Mouse (Mus musculus): ENCODE measurements at regions not wholly inside any gene's neighbourhood (a gene's known extent, or its start where the extent isn't known, plus 50 kb on each side); places are given as distances from the start of the nearest gene placed in this dataset.

DNA sequence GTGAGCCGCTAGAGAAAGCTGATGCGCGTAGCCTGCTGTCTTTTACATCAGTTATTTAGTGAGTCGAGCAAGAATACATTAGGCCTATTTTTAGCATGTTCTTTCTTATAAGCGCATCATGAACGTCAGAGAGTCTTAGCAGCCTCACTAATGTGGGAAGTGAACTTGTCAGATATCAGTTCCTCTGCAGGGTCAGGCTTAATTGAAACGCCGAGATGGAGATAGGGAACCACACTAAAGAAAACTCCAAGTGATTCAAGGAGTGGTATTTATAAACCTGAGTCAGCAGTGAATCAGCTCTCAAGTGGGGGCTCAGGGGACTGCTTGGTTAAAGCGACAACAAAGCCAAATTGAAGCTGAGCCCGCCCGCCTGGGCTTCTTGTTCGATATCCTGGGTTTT, 75.7 kb upstream of the Zc3h12c start:
- Histone ChIP-seq H3K9me3 (ENCODE audit: control insufficient read depth, low read length) (no peaks in the 10 kb centered on the region), H3K27ac (no peak overlapping the region), H3K4me1 (replicated peaks; ENCODE audit: control insufficient read depth in 2 of 2, insufficient read depth in 2 of 2, low read length in 1 of 2) (peaks cover 0 to 1% of the 10 kb centered on the region in 2 experiments; a peak in 1 of 4 replicates), H3K36me3 (replicated peaks; ENCODE audit: control insufficient read depth, insufficient read depth, low read depth) (no peaks in the 10 kb centered on the region), H3K4me3 (ENCODE audit: insufficient read depth in 1 of 2, low read depth in 2 of 2, low read length in 2 of 2) (no peak overlapping the region), H3K27me3 (ENCODE audit: control insufficient read depth, insufficient read depth, low read length) (no peaks in the 10 kb centered on the region), H3K9ac (replicated peaks) (no peak overlapping the region), H3K4me2 (ENCODE audit: low read depth) (no peak overlapping the region)
- 37% methylated on average over 12 of the region's 12 CpGs for WGBS (ENCODE audit: insufficient replicate concordance)
- DNase-seq (ENCODE audit: low read depth in 3 of 3, low spot score in 3 of 3) (no peak), ATAC-seq (ENCODE audit: insufficient read depth) (no peak)
- TF ChIP-seq CTCF (IDR thresholded peaks at IDR 0.05; ENCODE audit: low read depth) = no peak
- TF ChIP-seq EP300 (IDR thresholded peaks at IDR 0.05; ENCODE audit: low read depth) = no peak

DNA sequence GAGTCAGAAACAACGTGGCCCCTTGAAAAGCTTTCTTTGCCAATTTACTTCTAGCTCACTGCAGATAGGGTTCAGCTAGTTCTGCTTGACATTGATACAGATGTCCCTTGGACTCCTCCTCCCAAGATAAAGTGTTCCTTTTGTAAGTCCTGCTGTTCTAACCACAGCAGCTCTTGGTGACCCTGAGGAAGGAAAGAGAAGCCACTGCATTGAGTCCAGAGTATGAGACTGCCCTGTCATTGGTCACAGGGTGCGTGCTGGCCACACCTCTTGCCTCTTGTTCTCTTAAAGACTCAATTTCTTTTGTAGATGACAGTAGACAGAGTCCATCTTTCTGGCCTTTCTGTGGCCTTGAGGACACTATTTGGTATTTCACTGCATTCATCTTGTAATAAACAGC, 74.7 kb upstream of the Zc3h12c start:
- Histone ChIP-seq H3K4me1 (replicated peaks; ENCODE audit: control insufficient read depth in 2 of 2, insufficient read depth in 2 of 2, low read length in 1 of 2) (peaks cover 0 to 1% of the 10 kb centered on the region in 2 experiments; a peak in 1 of 4 replicates), H3K9ac (replicated peaks) (no peak overlapping the region), H3K27ac (no peak overlapping the region), H3K9me3 (ENCODE audit: control insufficient read depth, low read length) (no peaks in the 10 kb centered on the region), H3K4me2 (ENCODE audit: low read depth) (no peak overlapping the region), H3K27me3 (ENCODE audit: control insufficient read depth, insufficient read depth, low read length) (no peaks in the 10 kb centered on the region), H3K4me3 (ENCODE audit: insufficient read depth in 1 of 2, low read depth in 2 of 2, low read length in 2 of 2) (no peak overlapping the region), H3K36me3 (replicated peaks; ENCODE audit: control insufficient read depth, insufficient read depth, low read depth) (no peaks in the 10 kb centered on the region)
- ATAC-seq (ENCODE audit: insufficient read depth) (no peak), DNase-seq (ENCODE audit: low read depth in 3 of 3, low spot score in 3 of 3) (no peak)
- TF ChIP-seq CTCF (IDR thresholded peaks at IDR 0.05; ENCODE audit: low read depth) (no peak), EP300 (IDR thresholded peaks at IDR 0.05; ENCODE audit: low read depth) (no peak)
- WGBS (ENCODE audit: insufficient replicate concordance) = 21% methylated on average over 2 of the region's 2 CpGs

DNA sequence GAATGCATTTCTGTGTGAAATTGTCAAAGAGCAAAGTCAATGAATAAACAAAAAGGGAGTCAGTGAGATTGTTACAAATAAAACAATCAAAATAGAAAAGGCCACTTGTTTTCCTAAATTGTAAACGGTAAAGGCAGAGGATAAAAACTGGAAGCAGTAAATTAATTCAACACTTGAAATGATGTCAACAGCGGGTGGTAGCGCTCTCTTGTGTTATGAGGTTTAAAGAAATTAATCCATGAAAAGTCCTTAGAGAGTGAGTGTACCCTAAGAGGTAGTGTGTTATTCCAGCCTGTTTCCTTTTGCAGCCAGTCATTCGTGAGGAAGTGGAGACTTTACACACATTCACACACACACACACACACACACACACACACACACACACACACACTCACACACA, 73.2 kb upstream of the Zc3h12c start:
- Histone ChIP-seq H3K36me3 (replicated peaks; ENCODE audit: control insufficient read depth, insufficient read depth, low read depth) (no peaks in the 10 kb centered on the region), H3K4me3 (ENCODE audit: insufficient read depth in 1 of 2, low read depth in 2 of 2, low read length in 2 of 2) (no peak overlapping the region), H3K27me3 (ENCODE audit: control insufficient read depth, insufficient read depth, low read length) (no peaks in the 10 kb centered on the region), H3K27ac (no peak overlapping the region), H3K9me3 (ENCODE audit: control insufficient read depth, low read length) (no peaks in the 10 kb centered on the region), H3K4me2 (ENCODE audit: low read depth) (no peak overlapping the region), H3K9ac (replicated peaks) (no peak overlapping the region), H3K4me1 (replicated peaks; ENCODE audit: control insufficient read depth in 2 of 2, insufficient read depth in 2 of 2, low read length in 1 of 2) (peaks cover 0 to 1% of the 10 kb centered on the region in 2 experiments; a peak in 1 of 4 replicates)
- WGBS (ENCODE audit: insufficient replicate concordance) = 70% methylated on average over 4 of the region's 4 CpGs
- ATAC-seq (ENCODE audit: insufficient read depth) = no peak
- DNase-seq (ENCODE audit: low read depth in 3 of 3, low spot score in 3 of 3) = no peak
- no peak for TF ChIP-seq EP300 (IDR thresholded peaks at IDR 0.05; ENCODE audit: low read depth)
- TF ChIP-seq CTCF (IDR thresholded peaks at IDR 0.05; ENCODE audit: low read depth) = no peak

DNA sequence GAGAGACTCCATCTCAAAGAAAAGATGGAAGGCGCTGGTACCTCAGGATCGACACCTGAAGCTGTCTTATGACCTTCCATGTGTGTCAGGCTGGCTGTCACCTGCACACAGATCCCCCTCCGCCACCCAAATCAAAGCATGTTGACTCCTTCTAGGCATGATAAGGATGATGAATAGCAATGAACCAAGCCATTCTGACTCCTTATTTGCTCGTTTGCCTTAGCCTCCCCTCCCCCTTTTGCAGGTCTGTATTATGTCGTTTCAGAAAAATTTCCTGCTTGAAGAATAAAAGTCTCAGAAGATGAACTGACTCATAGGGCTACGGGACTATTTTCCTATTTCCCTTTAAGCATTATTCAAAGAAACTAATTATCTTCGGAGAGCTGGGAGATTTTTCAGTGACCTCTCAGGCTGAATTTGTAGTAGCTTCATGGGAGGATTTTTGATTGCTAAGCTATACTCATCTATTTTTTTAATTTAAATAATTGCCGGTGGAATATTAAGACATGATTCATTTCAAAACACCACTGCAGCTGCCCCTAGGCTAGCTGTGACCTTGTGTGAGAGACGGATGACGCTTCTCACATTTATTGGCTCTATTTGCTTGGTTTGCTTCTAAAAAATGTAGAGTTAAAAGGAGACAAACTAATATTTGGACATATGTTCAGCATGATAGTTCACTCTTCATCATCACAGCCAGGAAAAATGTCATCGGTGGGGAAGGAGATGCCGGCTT, 72.4 kb upstream of the Zc3h12c start:
- no peaks in the 10 kb centered on the region for H3K9me3 ChIP-seq (ENCODE audit: control insufficient read depth, low read length)
- TF ChIP-seq EP300 (IDR thresholded peaks at IDR 0.05; ENCODE audit: low read depth) (no peak), CTCF (IDR thresholded peaks at IDR 0.05; ENCODE audit: low read depth) (no peak)
- H3K27ac ChIP-seq = no peak overlapping the region
- H3K27me3 ChIP-seq (ENCODE audit: control insufficient read depth, insufficient read depth, low read length) = no peaks in the 10 kb centered on the region
- H3K9ac ChIP-seq (replicated peaks) = no peak overlapping the region
- H3K4me1 ChIP-seq (replicated peaks; ENCODE audit: control insufficient read depth in 2 of 2, insufficient read depth in 2 of 2, low read length in 1 of 2) = peaks cover 0 to 1% of the 10 kb centered on the region in 2 experiments; a peak in 1 of 4 replicates
- 57% methylated on average over 12 of the region's 12 CpGs for WGBS (ENCODE audit: insufficient replicate concordance)
- H3K4me3 ChIP-seq (ENCODE audit: insufficient read depth in 1 of 2, low read depth in 2 of 2, low read length in 2 of 2) = no peak overlapping the region
- ATAC-seq (ENCODE audit: insufficient read depth) (no peak), DNase-seq (ENCODE audit: low read depth in 3 of 3, low spot score in 3 of 3) (no peak)
- H3K36me3 ChIP-seq (replicated peaks; ENCODE audit: control insufficient read depth, insufficient read depth, low read depth) = no peaks in the 10 kb centered on the region
- H3K4me2 ChIP-seq (ENCODE audit: low read depth) = no peak overlapping the region

DNA sequence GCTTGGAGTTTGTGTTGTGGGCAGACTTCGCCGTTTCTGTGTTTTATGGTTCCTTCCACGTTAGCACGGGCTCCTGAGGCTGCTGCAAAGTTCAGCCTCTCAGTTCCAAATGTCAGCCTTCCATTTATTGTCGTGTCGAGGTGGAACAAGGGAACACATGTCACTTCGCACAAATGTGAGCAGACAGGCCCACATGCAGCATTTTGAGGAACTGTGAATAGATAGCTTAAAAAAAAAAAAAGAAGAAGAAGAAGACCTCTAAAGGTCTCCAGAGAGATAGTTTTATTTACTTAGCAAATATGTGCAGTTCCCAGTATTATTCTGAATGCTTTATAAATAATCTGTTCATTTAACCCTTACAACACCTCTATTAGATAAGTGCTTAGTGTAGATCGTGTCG, 66.4 kb upstream of the Zc3h12c start:
- Histone ChIP-seq H3K4me3 (ENCODE audit: insufficient read depth in 1 of 2, low read depth in 2 of 2, low read length in 2 of 2) (no peak overlapping the region), H3K27me3 (ENCODE audit: control insufficient read depth, insufficient read depth, low read length) (no peaks in the 10 kb centered on the region), H3K4me2 (ENCODE audit: low read depth) (no peak overlapping the region), H3K27ac (no peak overlapping the region), H3K36me3 (replicated peaks; ENCODE audit: control insufficient read depth, insufficient read depth, low read depth) (no peaks in the 10 kb centered on the region), H3K9me3 (ENCODE audit: control insufficient read depth, low read length) (no peaks in the 10 kb centered on the region), H3K4me1 (replicated peaks; ENCODE audit: control insufficient read depth in 2 of 2, insufficient read depth in 2 of 2, low read length in 1 of 2) (no peaks in the 10 kb centered on the region), H3K9ac (replicated peaks) (no peak overlapping the region)
- TF ChIP-seq EP300 (IDR thresholded peaks at IDR 0.05; ENCODE audit: low read depth) = no peak
- no peak for TF ChIP-seq CTCF (IDR thresholded peaks at IDR 0.05; ENCODE audit: low read depth)
- WGBS (ENCODE audit: insufficient replicate concordance) = 42% methylated on average over 9 of the region's 9 CpGs
- no peak for ATAC-seq (ENCODE audit: insufficient read depth)
- no peak for DNase-seq (ENCODE audit: low read depth in 3 of 3, low spot score in 3 of 3)
